Mouse (Mus musculus) limb, embryonic 15.5 days (tissue): ENCODE data around the gene Lgr5. TPM values are rescaled to one million over a fixed set of nuclear protein-coding genes. Genes with fewer than 3 reads are reported as not detected.
A peak's percentile ranks its signal among the peaks of the same experiment; 100 is the strongest.

Experiments
- ATAC-seq: fragments of 200-750 bp; cut with Nextera tagmentation; 2 replicates; pipeline ENCODE4 v1.8.0; 2017; ENCODE audit warnings: low read depth, moderate TSS enrichment; ENCODE audit not compliant: insufficient number of reproducible peaks, low FRiP score, low TSS enrichment
- H3K27ac ChIP-seq: fragments of 300-500 bp; sonication (generic); 2 replicates; pipeline ENCODE4 v1.5.1; 2015; ENCODE audit warnings: moderate library complexity, mild to moderate bottlenecking, inconsistent platforms
- H3K27me3 ChIP-seq: fragments of 300-500 bp; sonication (generic); 2 replicates; pipeline ENCODE4 v1.6.1; 2015; ENCODE audit warnings: inconsistent platforms
- H3K36me3 ChIP-seq: fragments of 300-500 bp; sonication (generic); 2 replicates; pipeline ENCODE4 v1.6.1; 2015; ENCODE audit warnings: inconsistent platforms
- H3K4me1 ChIP-seq: fragments of 300-500 bp; sonication (generic); 2 replicates; pipeline ENCODE4 v1.6.1; 2015; ENCODE audit warnings: inconsistent platforms
- H3K4me2 ChIP-seq: fragments of 300-500 bp; sonication (generic); 2 replicates; pipeline ENCODE4 v1.6.1; 2015; ENCODE audit warnings: mild to moderate bottlenecking, inconsistent platforms
- H3K4me3 ChIP-seq: fragments of 300-500 bp; sonication (generic); 2 replicates; pipeline ENCODE4 v1.5.1; 2015; ENCODE audit warnings: mild to moderate bottlenecking, inconsistent platforms
- H3K9ac ChIP-seq: fragments of 300-500 bp; sonication (generic); 2 replicates; pipeline ENCODE4 v1.6.1; 2015; ENCODE audit warnings: inconsistent platforms
- H3K9me3 ChIP-seq: fragments of 300-500 bp; sonication (generic); 2 replicates; pipeline ENCODE4 v1.6.1; 2016; ENCODE audit warnings: inconsistent platforms
- whole genome bisulfite sequencing: fragments of 180-500 bp; shearing (Covaris S2); methylation state at CpG from one replicate; pipeline ENCODE4 v1.1.7; 2015; 5-methylcytosine and 5-hydroxymethylcytosine counted together
- polyA plus RNA-seq: library from polyadenylated mRNA; unstranded; fragments of >200 nt; fragmentation: Nextera tagmentation; extraction: Ambion mirVana; gene quantifications from 2 replicates; pipeline ENCODE4 v1.2.1, GENCODE M21; 2015

The Lgr5 gene
- polyA plus RNA-seq, 1 experiment from 2014 or later, result 11.8 TPM

DNA sequence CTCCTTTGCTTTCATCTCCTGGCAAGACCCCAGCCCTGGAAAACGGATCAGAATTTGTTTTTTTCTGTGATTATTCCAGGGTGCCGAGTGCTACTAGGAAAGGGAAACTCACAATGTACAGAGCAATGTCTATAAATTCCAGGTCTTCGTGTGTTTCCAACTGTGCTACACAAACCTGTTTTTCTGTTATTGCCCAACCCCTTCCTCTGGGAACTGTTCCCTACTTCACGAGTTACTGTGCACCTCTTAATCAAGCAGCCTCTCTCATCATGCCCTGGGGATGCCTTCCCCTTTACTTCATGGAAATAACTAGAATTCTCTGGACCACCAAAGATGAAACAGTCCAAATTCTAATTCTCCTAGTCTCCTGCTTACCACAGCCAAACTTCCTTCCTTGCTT lies 58.7 kb downstream of the Lgr5 start:
- H3K9ac ChIP-seq, result no peak overlapping the region
- no peaks in the 10 kb centered on the region for H3K9me3 ChIP-seq
- WGBS, result 17% methylated on average over 4 of the region's 4 CpGs
- H3K4me3 ChIP-seq, result no peak overlapping the region
- H3K27ac ChIP-seq, result no peak overlapping the region
- no peaks in the 10 kb centered on the region for H3K27me3 ChIP-seq
- no peak overlapping the region for H3K4me2 ChIP-seq
- ATAC-seq, result no peak
- H3K4me1 ChIP-seq, result peaks cover 7% of the 10 kb centered on the region; the same call in 1 of the 2 replicates
- no peaks in the 10 kb centered on the region for H3K36me3 ChIP-seq

DNA sequence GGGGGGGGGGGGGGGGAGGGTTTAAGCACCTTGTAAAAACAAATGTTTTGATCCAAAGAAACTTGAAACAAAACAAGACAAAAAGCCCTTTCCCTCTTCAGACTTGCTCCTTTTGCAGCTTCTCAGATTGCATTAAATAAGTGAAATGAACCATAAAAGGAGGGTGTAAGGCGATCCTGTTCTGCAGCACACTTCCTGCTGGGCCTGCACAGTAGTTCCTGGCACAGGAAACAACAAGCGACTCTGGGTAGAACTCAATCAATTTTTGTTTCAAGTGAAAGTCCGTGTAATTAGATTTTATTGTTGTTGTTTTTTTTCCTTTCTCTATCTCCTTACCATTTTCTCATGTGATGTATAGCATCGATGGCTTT lies 66.5 kb downstream of the Lgr5 start:
- ATAC-seq, result no peak

DNA sequence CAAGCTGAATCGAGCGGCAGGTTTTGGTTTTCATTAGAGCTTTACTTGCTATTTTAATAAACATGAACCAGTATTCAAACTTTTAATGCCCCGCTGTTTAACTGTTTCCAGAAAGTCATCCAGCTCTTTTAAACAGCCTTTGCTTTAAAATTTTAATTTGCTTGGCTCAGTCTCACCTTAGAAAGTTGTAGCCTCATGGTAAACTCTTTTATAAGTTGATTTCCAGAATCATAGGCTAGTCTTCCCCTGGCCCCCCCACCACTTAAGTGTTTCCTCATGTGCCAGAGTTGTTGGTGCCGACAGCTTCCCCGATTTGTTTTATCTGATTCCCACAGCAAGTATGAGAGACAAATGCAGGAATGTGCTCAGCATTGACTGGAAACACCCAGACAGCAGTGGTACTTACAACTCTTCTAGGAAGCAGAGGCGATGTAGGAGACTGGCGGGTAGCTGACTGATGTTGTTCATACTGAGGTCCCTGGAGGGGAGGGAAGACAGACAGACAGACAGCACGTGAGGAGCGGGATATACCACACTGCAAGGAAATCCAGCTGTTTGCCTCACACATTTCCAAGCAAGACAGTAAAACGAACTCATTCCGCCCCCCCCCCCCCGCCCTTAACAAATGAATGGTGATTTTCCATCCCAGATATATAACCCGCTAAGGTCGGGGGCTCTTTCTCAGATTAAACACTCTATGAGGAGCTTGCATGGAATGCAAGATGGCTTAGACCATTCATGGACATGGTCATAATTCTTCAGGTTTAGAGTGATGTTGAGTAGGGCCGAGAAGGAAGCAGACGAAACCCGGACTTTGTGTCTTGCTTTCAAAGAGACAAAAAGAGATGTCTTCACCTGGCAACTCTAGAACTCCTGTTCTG lies 67.1 kb downstream of the Lgr5 start:
- H3K4me3 ChIP-seq, result no peak overlapping the region
- no peaks in the 10 kb centered on the region for H3K36me3 ChIP-seq
- WGBS, result 28% methylated on average over 17 of the region's 17 CpGs
- peak; percentile 74; the same call in 1 of the 2 replicates for ATAC-seq
- peaks cover 12% of the 10 kb centered on the region for H3K4me1 ChIP-seq
- no peak overlapping the region for H3K9ac ChIP-seq
- no peaks in the 10 kb centered on the region for H3K9me3 ChIP-seq
- peak overlapping the region; percentile 26 for H3K4me2 ChIP-seq
- H3K27ac ChIP-seq, result peak overlapping the region; percentile 54
- H3K27me3 ChIP-seq, result no peaks in the 10 kb centered on the region

More for the DNA sequence above, 66.5 kb downstream of the Lgr5 start:
- Histone ChIP-seq H3K27me3 (no peaks in the 10 kb centered on the region), H3K27ac (no peak overlapping the region), H3K9me3 (no peaks in the 10 kb centered on the region), H3K36me3 (no peaks in the 10 kb centered on the region), H3K4me3 (no peak overlapping the region), H3K9ac (no peak overlapping the region), H3K4me1 (peaks cover 12% of the 10 kb centered on the region), H3K4me2 (no peak overlapping the region)
- 36% methylated on average over 4 of the region's 4 CpGs for WGBS

DNA sequence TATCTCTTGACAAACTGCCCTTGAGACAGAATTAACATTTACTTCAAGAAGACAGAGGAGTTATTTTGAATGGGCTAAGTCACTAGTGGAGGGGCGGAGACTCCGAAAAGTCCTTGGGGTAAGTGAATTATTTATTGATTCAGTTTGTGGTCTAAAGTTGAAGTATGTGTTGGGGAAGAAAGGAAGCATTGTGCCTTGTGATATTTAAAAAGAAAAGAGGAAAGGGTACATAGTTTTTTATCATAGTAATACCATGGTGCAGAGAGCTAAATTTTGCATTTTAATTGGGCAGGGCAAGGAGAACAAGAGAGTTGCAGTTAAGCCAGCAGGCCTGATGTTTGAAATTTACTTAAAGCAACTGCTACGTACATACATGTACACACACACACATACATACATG lies 68.7 kb downstream of the Lgr5 start:
- Histone ChIP-seq H3K4me2 (no peak overlapping the region), H3K36me3 (no peaks in the 10 kb centered on the region), H3K27me3 (no peaks in the 10 kb centered on the region), H3K4me1 (peaks cover 12% of the 10 kb centered on the region), H3K9ac (no peak overlapping the region), H3K9me3 (no peaks in the 10 kb centered on the region), H3K4me3 (no peak overlapping the region), H3K27ac (no peak overlapping the region)
- 76% methylated on average over 3 of the region's 3 CpGs for WGBS
- ATAC-seq, result no peak

DNA sequence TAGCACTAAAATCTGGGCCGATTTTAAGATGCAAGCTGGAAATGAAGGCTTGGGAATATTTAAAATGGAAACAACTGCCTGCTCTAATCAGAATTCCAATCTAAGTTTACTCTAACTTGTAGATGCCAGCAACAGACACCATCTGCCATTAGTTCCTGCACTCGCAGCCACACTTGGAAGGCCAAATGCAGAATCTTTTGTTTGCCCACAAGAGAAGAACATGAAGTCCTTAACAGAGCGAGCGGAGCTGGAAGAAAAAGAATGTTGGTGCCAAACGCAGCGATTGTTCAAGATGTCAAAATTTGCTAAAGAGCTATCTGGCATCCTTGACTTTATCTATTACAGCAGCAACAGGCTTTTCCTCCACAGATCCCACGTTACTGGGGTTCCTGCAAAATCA lies 72.1 kb downstream of the Lgr5 start:
- H3K36me3 ChIP-seq, result no peaks in the 10 kb centered on the region
- no peak overlapping the region for H3K4me3 ChIP-seq
- no peak for ATAC-seq
- no peak overlapping the region for H3K27ac ChIP-seq
- H3K9ac ChIP-seq, result no peak overlapping the region
- peaks cover 6% of the 10 kb centered on the region for H3K4me1 ChIP-seq
- no peaks in the 10 kb centered on the region for H3K27me3 ChIP-seq
- H3K9me3 ChIP-seq, result no peaks in the 10 kb centered on the region
- 79% methylated on average over 7 of the region's 7 CpGs for WGBS
- H3K4me2 ChIP-seq, result no peak overlapping the region

DNA sequence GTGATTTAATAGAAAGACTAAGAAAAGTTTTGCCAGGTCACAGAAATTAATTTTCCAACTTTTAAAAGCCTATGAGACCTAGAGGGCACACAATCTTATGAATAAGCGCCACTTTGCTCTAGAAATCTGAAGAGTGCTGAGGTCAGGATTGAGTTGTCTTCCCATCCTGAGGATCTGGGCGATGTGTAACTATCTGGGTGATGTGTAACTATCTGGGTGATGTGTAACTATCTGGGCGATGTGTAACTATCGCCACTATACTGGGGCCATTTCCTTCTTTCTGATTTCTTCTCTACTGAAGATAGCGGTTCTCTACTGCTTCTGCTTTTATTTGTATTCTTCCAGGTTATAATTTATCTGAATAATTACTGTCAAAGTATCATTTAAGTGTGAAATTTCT lies 76.6 kb downstream of the Lgr5 start:
- WGBS, result 90% methylated on average over 5 of the region's 5 CpGs
- H3K9ac ChIP-seq, result no peak overlapping the region
- H3K27ac ChIP-seq, result no peak overlapping the region
- no peak overlapping the region for H3K4me2 ChIP-seq
- no peaks in the 10 kb centered on the region for H3K36me3 ChIP-seq
- no peaks in the 10 kb centered on the region for H3K4me1 ChIP-seq
- H3K4me3 ChIP-seq, result no peak overlapping the region
- H3K9me3 ChIP-seq, result no peaks in the 10 kb centered on the region
- H3K27me3 ChIP-seq, result no peaks in the 10 kb centered on the region
- no peak for ATAC-seq

DNA sequence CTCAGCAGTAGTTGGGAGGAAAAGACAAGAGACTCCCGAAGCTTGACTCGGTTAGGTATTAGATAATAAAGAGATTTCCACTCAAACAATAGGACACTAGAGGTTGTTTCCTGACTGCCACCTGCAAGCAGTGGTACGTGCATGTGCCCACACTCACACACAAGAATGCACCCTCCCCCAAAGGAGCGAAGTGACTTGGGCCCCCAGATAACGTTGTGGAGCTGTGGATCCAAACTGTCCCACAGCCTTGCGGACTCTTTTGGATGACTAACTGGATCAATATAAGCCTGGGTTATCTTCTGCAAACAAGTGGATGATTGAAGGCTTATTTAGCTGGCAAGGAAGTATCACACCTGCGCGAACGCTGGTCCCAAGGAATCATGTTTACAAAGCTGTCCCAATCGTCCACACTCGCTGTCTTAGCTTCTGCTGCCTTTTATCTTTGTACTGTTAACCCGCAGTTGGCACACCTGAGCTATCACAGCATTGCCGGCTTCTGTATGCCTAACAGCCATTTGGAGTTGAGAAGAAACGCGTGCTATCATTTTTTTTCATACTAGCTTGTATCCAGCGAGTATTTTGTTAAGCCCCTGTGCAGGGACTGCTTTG lies 81.8 kb downstream of the Lgr5 start:
- 92% methylated on average over 16 of the region's 16 CpGs for WGBS
- Histone ChIP-seq H3K4me1 (no peaks in the 10 kb centered on the region), H3K9ac (no peak overlapping the region), H3K27me3 (no peaks in the 10 kb centered on the region), H3K9me3 (no peaks in the 10 kb centered on the region), H3K36me3 (no peaks in the 10 kb centered on the region), H3K4me3 (no peak overlapping the region), H3K4me2 (no peak overlapping the region), H3K27ac (no peak overlapping the region)
- ATAC-seq, result no peak

DNA sequence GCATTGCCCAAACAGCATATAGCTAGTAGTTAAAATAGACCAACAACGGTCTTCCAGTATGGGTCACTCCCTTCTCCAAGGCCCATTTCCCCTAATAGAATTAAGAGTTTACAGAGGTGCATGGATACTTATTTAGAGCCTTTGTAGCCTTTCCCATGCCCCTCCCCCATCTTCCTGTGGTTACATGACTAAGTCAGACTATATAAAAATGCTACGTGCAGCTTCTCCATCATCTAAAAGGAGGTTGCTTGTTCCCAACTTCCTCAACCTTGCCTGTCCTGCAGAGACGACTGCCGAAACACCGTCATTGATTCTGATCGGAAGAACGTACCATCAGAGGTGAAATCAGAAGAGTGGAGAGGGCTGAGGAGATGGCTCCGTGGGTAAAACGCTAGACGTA lies 82.4 kb downstream of the Lgr5 start:
- Histone ChIP-seq H3K4me2 (no peak overlapping the region), H3K27me3 (no peaks in the 10 kb centered on the region), H3K9ac (no peak overlapping the region), H3K36me3 (no peaks in the 10 kb centered on the region), H3K27ac (no peak overlapping the region), H3K9me3 (no peaks in the 10 kb centered on the region), H3K4me1 (no peaks in the 10 kb centered on the region), H3K4me3 (no peak overlapping the region)
- 87% methylated on average over 10 of the region's 10 CpGs for WGBS
- ATAC-seq, result no peak

DNA sequence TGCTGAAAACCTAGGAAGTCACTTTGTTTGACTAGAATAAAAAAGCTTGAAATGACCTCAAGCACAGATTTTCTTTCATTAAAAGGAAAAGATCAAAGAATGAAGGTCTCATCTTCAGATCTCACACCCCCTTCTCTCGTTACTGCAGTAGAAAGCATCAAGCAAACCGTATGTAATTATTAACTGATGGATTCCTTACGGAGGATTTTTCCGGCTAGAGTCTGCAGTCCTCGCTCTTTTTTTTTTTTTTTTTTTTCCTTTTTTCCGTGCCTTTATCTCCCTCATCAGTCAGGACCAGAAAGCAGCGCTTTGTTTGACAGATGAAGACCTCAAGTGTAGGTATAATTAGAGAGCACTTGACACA lies 93.8 kb downstream of the Lgr5 start:
- H3K4me3 ChIP-seq, result no peak overlapping the region
- H3K27ac ChIP-seq, result no peak overlapping the region
- H3K4me1 ChIP-seq, result 0 out of 2 replicates have a peak, but pooled peaks cover 7% of the 10 kb centered on the region
- no peak overlapping the region for H3K9ac ChIP-seq
- no peaks in the 10 kb centered on the region for H3K36me3 ChIP-seq
- no peak overlapping the region for H3K4me2 ChIP-seq
- no peak for ATAC-seq
- no peaks in the 10 kb centered on the region for H3K27me3 ChIP-seq
- H3K9me3 ChIP-seq, result 0 out of 2 replicates have a peak, but pooled peaks cover 3% of the 10 kb centered on the region
- WGBS, result 6% methylated on average over 7 of the region's 7 CpGs

DNA sequence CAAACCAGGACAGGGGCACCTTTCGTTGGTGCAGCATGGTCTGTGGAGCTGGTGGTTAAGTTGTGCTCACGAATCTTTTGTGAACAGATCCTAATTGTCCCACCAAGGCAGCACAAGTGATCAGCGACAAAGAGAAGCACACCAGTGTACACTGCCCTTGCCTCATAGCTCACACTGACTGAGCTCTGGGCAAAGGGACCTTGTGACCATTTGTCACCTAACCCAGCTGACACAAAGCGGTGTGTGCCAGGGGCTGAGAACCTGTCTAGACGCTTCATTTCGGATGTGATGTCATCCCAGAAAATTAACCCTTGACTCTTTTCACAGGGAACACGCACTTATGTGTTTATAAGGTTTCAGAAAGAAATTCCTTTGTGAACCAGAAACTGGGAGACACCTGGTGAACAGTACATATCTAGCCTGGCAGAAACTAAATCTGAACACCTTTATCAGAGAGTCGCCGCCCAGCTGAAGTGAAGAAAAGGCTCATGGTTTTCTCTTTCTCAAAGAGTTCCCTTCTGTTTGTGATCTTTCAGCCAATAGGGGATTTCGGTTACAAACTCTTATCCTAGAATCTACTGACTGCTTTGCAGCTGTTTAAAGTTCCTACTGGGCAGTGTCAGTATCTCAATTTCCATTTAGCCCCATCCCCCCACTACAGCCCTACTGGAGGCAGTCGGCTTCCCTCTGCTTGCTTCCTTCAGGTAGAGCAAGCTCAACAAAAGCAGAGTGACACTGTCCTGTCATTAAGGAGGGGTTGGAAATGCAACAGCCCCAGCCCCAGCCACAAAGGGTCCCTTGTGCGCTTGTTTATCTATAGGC lies 94.4 kb downstream of the Lgr5 start:
- Histone ChIP-seq H3K4me3 (no peak overlapping the region), H3K4me1 (0 out of 2 replicates have a peak, but pooled peaks cover 7% of the 10 kb centered on the region), H3K36me3 (no peaks in the 10 kb centered on the region), H3K9me3 (0 out of 2 replicates have a peak, but pooled peaks cover 3% of the 10 kb centered on the region), H3K27ac (no peak overlapping the region), H3K27me3 (no peaks in the 10 kb centered on the region), H3K9ac (no peak overlapping the region), H3K4me2 (no peak overlapping the region)
- no peak for ATAC-seq
- 41% methylated on average over 12 of the region's 12 CpGs for WGBS

DNA sequence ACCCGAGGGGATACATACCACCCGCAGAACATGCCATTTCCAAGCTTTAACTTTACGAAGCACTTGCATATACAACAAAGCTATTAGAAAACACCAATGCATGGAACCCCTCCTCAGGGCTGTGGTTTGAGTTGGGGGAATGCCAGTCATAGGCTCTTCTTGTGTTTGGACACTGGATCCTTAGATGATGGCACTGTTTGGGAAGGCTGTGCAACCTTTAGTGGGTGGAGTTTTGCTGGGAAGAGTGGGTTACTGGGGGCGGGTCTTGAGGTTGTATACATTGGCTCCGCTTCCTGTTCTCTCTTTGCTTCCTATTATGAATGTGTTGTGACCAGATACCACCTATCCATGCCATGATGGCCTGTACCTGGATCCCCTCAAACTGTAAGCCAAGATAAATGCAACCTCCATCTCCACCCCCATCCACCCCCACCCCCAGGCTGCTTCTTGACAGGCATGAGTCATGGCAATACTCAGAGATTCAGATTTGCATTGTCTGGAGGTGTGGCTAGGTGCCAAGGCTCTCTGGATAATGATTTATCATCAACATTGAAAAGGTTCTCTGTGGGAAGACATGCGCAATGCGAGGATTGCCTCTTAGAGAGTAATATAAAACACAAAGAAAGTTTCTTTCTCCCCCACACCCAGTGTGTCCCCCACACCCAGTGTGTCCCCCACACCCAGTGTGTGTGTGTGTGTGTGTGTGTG lies 95.6 kb downstream of the Lgr5 start:
- H3K9ac ChIP-seq, result no peak overlapping the region
- no peaks in the 10 kb centered on the region for H3K27me3 ChIP-seq
- H3K4me3 ChIP-seq, result no peak overlapping the region
- H3K4me1 ChIP-seq, result 0 out of 2 replicates have a peak, but pooled peaks cover 7% of the 10 kb centered on the region
- H3K9me3 ChIP-seq, result 0 out of 2 replicates have a peak, but pooled peaks cover 3% of the 10 kb centered on the region
- ATAC-seq, result peak; percentile 65; the same call in 1 of the 2 replicates
- H3K36me3 ChIP-seq, result no peaks in the 10 kb centered on the region
- H3K27ac ChIP-seq, result no peak overlapping the region
- WGBS, result 81% methylated on average over 7 of the region's 7 CpGs
- no peak overlapping the region for H3K4me2 ChIP-seq
